Mouse (Mus musculus): Measurements from ENCODE around the gene Abca1. TPM values are rescaled to one million over a fixed set of nuclear protein-coding genes. Genes with fewer than 3 reads are reported as not detected.

Gene Abca1
- polyA plus RNA-seq, 1 experiment from 2014 or later, result 11.0 TPM

- WGBS (ENCODE audit: insufficient replicate concordance), result 59% methylated on average over 4 of the region's 4 CpGs
Observed at GRCm38 (mm10) chr4:53094850-53095249, 64.8 kb downstream of the Abca1 start.

GRCm38 (mm10) chr4:53094331-53094730 lies 65.4 kb downstream of the Abca1 start:
- H3K4me3 ChIP-seq (ENCODE audit: low read depth, low read length), result no peak overlapping the region
- peaks cover 8% of the 10 kb centered on the region for H3K4me1 ChIP-seq (ENCODE audit: insufficient read depth)
- H3K9me3 ChIP-seq (ENCODE audit: low read length), result no peaks in the 10 kb centered on the region
- ATAC-seq (peak; percentile 94), DNase-seq (peak; percentile 60)
- WGBS (ENCODE audit: insufficient replicate concordance), result 55% methylated on average over 3 of the region's 3 CpGs
- no peak overlapping the region for H3K9ac ChIP-seq (replicated peaks)
- no peaks in the 10 kb centered on the region for H3K27me3 ChIP-seq (ENCODE audit: insufficient read depth, low read length)
- no peak overlapping the region for H3K4me2 ChIP-seq (ENCODE audit: low read depth, low read length)
- peak overlapping the region; percentile 75 for H3K27ac ChIP-seq (ENCODE audit: low read depth)
- TF ChIP-seq EP300 (IDR thresholded peaks at IDR 0.05; ENCODE audit: low read depth) (peak; percentile 41; the same call in 1 of the 2 replicates), CTCF (IDR thresholded peaks at IDR 0.05; ENCODE audit: low read depth) (no peak)
- peaks cover 43% of the 10 kb centered on the region for H3K36me3 ChIP-seq (replicated peaks; ENCODE audit: insufficient read depth, low read length)

More at GRCm38 (mm10) chr4:53094850-53095249, 64.8 kb downstream of the Abca1 start:
- H3K4me3 ChIP-seq (ENCODE audit: low read depth, low read length), result no peak overlapping the region
- H3K4me2 ChIP-seq (ENCODE audit: low read depth, low read length), result no peak overlapping the region
- no peaks in the 10 kb centered on the region for H3K9me3 ChIP-seq (ENCODE audit: low read length)
- H3K9ac ChIP-seq (replicated peaks), result no peak overlapping the region
- H3K27ac ChIP-seq (ENCODE audit: low read depth), result peak overlapping the region; percentile 75
- no peaks in the 10 kb centered on the region for H3K27me3 ChIP-seq (ENCODE audit: insufficient read depth, low read length)
- H3K36me3 ChIP-seq (replicated peaks; ENCODE audit: insufficient read depth, low read length), result peaks cover 40% of the 10 kb centered on the region
- DNase-seq (no peak), ATAC-seq (peak; percentile 84)
- H3K4me1 ChIP-seq (ENCODE audit: insufficient read depth), result peaks cover 8% of the 10 kb centered on the region
- TF ChIP-seq CTCF (IDR thresholded peaks at IDR 0.05; ENCODE audit: low read depth) (no peak), EP300 (IDR thresholded peaks at IDR 0.05; ENCODE audit: low read depth) (no peak)

GRCm38 (mm10) chr4:53093615-53094014 lies 66.1 kb downstream of the Abca1 start:
- no peak overlapping the region; the same call in 1 of the 2 replicates for H3K27ac ChIP-seq (ENCODE audit: low read depth)
- peaks cover 46% of the 10 kb centered on the region for H3K36me3 ChIP-seq (replicated peaks; ENCODE audit: insufficient read depth, low read length)
- H3K4me3 ChIP-seq (ENCODE audit: low read depth, low read length), result no peak overlapping the region
- ATAC-seq (no peak), DNase-seq (no peak)
- H3K27me3 ChIP-seq (ENCODE audit: insufficient read depth, low read length), result no peaks in the 10 kb centered on the region
- H3K4me1 ChIP-seq (ENCODE audit: insufficient read depth), result peaks cover 8% of the 10 kb centered on the region
- TF ChIP-seq CTCF (IDR thresholded peaks at IDR 0.05; ENCODE audit: low read depth), result no peak
- TF ChIP-seq EP300 (IDR thresholded peaks at IDR 0.05; ENCODE audit: low read depth), result no peak
- no peak overlapping the region for H3K4me2 ChIP-seq (ENCODE audit: low read depth, low read length)
- WGBS (ENCODE audit: insufficient replicate concordance), result 78% methylated on average over 4 of the region's 4 CpGs
- no peaks in the 10 kb centered on the region for H3K9me3 ChIP-seq (ENCODE audit: low read length)
- no peak overlapping the region for H3K9ac ChIP-seq (replicated peaks)

GRCm38 (mm10) chr4:53089641-53090040 lies 70.1 kb downstream of the Abca1 start:
- H3K27me3 ChIP-seq (ENCODE audit: insufficient read depth, low read length), result no peaks in the 10 kb centered on the region
- H3K4me2 ChIP-seq (ENCODE audit: low read depth, low read length), result no peak overlapping the region
- H3K9ac ChIP-seq (replicated peaks), result no peak overlapping the region
- TF ChIP-seq CTCF (IDR thresholded peaks at IDR 0.05; ENCODE audit: low read depth), result no peak
- no peak for TF ChIP-seq EP300 (IDR thresholded peaks at IDR 0.05; ENCODE audit: low read depth)
- ATAC-seq (no peak), DNase-seq (no peak)
- no peak overlapping the region for H3K27ac ChIP-seq (ENCODE audit: low read depth)
- no peak overlapping the region for H3K4me3 ChIP-seq (ENCODE audit: low read depth, low read length)
- H3K36me3 ChIP-seq (replicated peaks; ENCODE audit: insufficient read depth, low read length), result peaks cover 69% of the 10 kb centered on the region
- WGBS (ENCODE audit: insufficient replicate concordance), result 62% methylated on average over 3 of the region's 3 CpGs
- no peaks in the 10 kb centered on the region for H3K9me3 ChIP-seq (ENCODE audit: low read length)
- H3K4me1 ChIP-seq (ENCODE audit: insufficient read depth), result peaks cover under 1% of the 10 kb centered on the region; the same call in 1 of the 2 replicates

- no peaks in the 10 kb centered on the region for H3K9me3 ChIP-seq (ENCODE audit: low read length)
- no peak overlapping the region for H3K4me3 ChIP-seq (ENCODE audit: low read depth, low read length)
- H3K27me3 ChIP-seq (ENCODE audit: insufficient read depth, low read length), result no peaks in the 10 kb centered on the region
- H3K9ac ChIP-seq (replicated peaks), result no peak overlapping the region
- ATAC-seq (no peak), DNase-seq (no peak)
- no peak for TF ChIP-seq EP300 (IDR thresholded peaks at IDR 0.05; ENCODE audit: low read depth)
- TF ChIP-seq CTCF (IDR thresholded peaks at IDR 0.05; ENCODE audit: low read depth), result no peak
- no peaks in the 10 kb centered on the region for H3K4me1 ChIP-seq (ENCODE audit: insufficient read depth)
- H3K4me2 ChIP-seq (ENCODE audit: low read depth, low read length), result no peak overlapping the region
- whole genome bisulfite sequencing (ENCODE audit: insufficient replicate concordance), result 49% methylated on average over 4 of the region's 4 CpGs
- H3K27ac ChIP-seq (ENCODE audit: low read depth), result no peak overlapping the region
- H3K36me3 ChIP-seq (replicated peaks; ENCODE audit: insufficient read depth, low read length), result peaks cover 72% of the 10 kb centered on the region
Observed at GRCm38 (mm10) chr4:53088999-53089398, 70.7 kb downstream of the Abca1 start.

- no peak for TF ChIP-seq CTCF (IDR thresholded peaks at IDR 0.05; ENCODE audit: low read depth)
- no peak for TF ChIP-seq EP300 (IDR thresholded peaks at IDR 0.05; ENCODE audit: low read depth)
- H3K36me3 ChIP-seq (replicated peaks; ENCODE audit: insufficient read depth, low read length), result peaks cover 73% of the 10 kb centered on the region
Observed at GRCm38 (mm10) chr4:53086636-53087035, 73.1 kb downstream of the Abca1 start.

GRCm38 (mm10) chr4:53085634-53086033 lies 74.1 kb downstream of the Abca1 start:
- WGBS (ENCODE audit: insufficient replicate concordance), result 46% methylated on average over 4 of the region's 4 CpGs
- peaks cover 71% of the 10 kb centered on the region for H3K36me3 ChIP-seq (replicated peaks; ENCODE audit: insufficient read depth, low read length)
- no peaks in the 10 kb centered on the region for H3K9me3 ChIP-seq (ENCODE audit: low read length)
- ATAC-seq (no peak), DNase-seq (no peak)
- TF ChIP-seq CTCF (IDR thresholded peaks at IDR 0.05; ENCODE audit: low read depth), result no peak
- no peak for TF ChIP-seq EP300 (IDR thresholded peaks at IDR 0.05; ENCODE audit: low read depth)
- no peak overlapping the region for H3K4me3 ChIP-seq (ENCODE audit: low read depth, low read length)
- H3K4me1 ChIP-seq (ENCODE audit: insufficient read depth), result no peaks in the 10 kb centered on the region
- H3K4me2 ChIP-seq (ENCODE audit: low read depth, low read length), result no peak overlapping the region
- no peak overlapping the region for H3K9ac ChIP-seq (replicated peaks)
- H3K27ac ChIP-seq (ENCODE audit: low read depth), result no peak overlapping the region
- H3K27me3 ChIP-seq (ENCODE audit: insufficient read depth, low read length), result no peaks in the 10 kb centered on the region

More at GRCm38 (mm10) chr4:53086636-53087035, 73.1 kb downstream of the Abca1 start:
- WGBS (ENCODE audit: insufficient replicate concordance), result 53% methylated on average over 2 of the region's 2 CpGs
- DNase-seq, result no peak
- no peak overlapping the region for H3K4me3 ChIP-seq (ENCODE audit: low read depth, low read length)
- ATAC-seq, result no peak
- H3K9me3 ChIP-seq (ENCODE audit: low read length), result no peaks in the 10 kb centered on the region
- no peak overlapping the region for H3K9ac ChIP-seq (replicated peaks)
- no peaks in the 10 kb centered on the region for H3K27me3 ChIP-seq (ENCODE audit: insufficient read depth, low read length)
- no peak overlapping the region for H3K4me2 ChIP-seq (ENCODE audit: low read depth, low read length)
- no peak overlapping the region for H3K27ac ChIP-seq (ENCODE audit: low read depth)
- H3K4me1 ChIP-seq (ENCODE audit: insufficient read depth), result no peaks in the 10 kb centered on the region
